Mouse (Mus musculus) G1E (cell line): ENCODE data around the gene Plcb4. TPM values are rescaled to one million over a fixed set of nuclear protein-coding genes. Genes with fewer than 3 reads are reported as not detected.

Experiments used
- ATAC-seq: 2 replicates; pipeline ENCODE4 v1.8.0; 2016; ENCODE audit warnings: mild to moderate bottlenecking; ENCODE audit not compliant: insufficient number of reproducible peaks, poor library complexity, low FRiP score, severe bottlenecking; ENCODE audit errors: extremely low read depth
- DNase-seq: peaks from one replicate; pipeline ENCODE4 v3.0.0; 2012; ENCODE audit warnings: low spot score
- H3K27me3 ChIP-seq: 2 replicates; pipeline ENCODE4 v1.6.1; 2012; ENCODE audit warnings: mild to moderate bottlenecking, low read length, inconsistent platforms; ENCODE audit not compliant: insufficient read depth
- H3K36me3 ChIP-seq: replicated peaks from 2 replicates; pipeline ENCODE3; 2012; ENCODE audit warnings: mild to moderate bottlenecking, inconsistent platforms
- H3K4me1 ChIP-seq: 2 replicates; pipeline ENCODE4 v1.6.1; 2012; ENCODE audit warnings: low read depth, low read length, inconsistent platforms, mixed read lengths; ENCODE audit not compliant: insufficient read depth
- H3K4me3 ChIP-seq: 2 replicates; pipeline ENCODE4 v1.5.1; 2012; ENCODE audit warnings: low read depth, mild to moderate bottlenecking, inconsistent platforms, low read length, moderate library complexity, mixed read lengths
- H3K9me3 ChIP-seq: replicated peaks from 2 replicates; pipeline ENCODE4 v1.6.1; 2012; ENCODE audit warnings: inconsistent platforms
- CTCF ChIP-seq: IDR thresholded peaks from 2 replicates; pipeline ENCODE4 v1.5.1; 2012; ENCODE audit warnings: low read depth, low read length, inconsistent platforms, mixed read lengths
- GATA1 ChIP-seq: IDR thresholded peaks from 2 replicates; pipeline ENCODE4 v1.6.1; 2012; ENCODE audit warnings: borderline replicate concordance, low read length, inconsistent platforms, mixed read lengths
- GATA2 ChIP-seq: IDR thresholded peaks from 2 replicates; pipeline ENCODE4 v1.6.1; 2012; ENCODE audit warnings: low read depth, low read length, inconsistent platforms, borderline replicate concordance
- POLR2AphosphoS5 ChIP-seq: IDR thresholded peaks from 2 replicates; pipeline ENCODE4 v1.6.1; 2012; ENCODE audit warnings: low read depth, low read length, inconsistent platforms; ENCODE audit not compliant: insufficient replicate concordance
- TAL1 ChIP-seq: conservative IDR thresholded peaks from 2 replicates; pipeline ENCODE4 v1.6.1; 2012; ENCODE audit warnings: low read depth, low read length, inconsistent platforms, mixed read lengths
- polyA plus RNA-seq: library from polyadenylated mRNA; stranded (reverse); fragments of >175 nt; gene quantifications from 2 replicates; pipeline ENCODE4 v1.2.3, GENCODE M21; 2012
- total RNA-seq, 2 experiments: library from RNA; stranded (forward) in 1 of 2; stranded (reverse) in 1 of 2; fragments of 200-1000 nt in 1 of 2; fragments of >200 nt in 1 of 2; fragmentation: Nextera tagmentation in 1 of 2; gene quantifications; 2 replicates each; pipeline ENCODE4 v1.2.3; 2014 to 2017

The Plcb4 gene
- total and polyA plus RNA-seq, 3 experiments, result 0.27 TPM; not detected in 2

- Histone ChIP-seq H3K4me3 (no peak overlapping the region), H3K27me3 (no peaks in the 10 kb centered on the region), H3K9me3 (peaks cover 42% of the 10 kb centered on the region), H3K36me3 (no peaks in the 10 kb centered on the region), H3K4me1 (no peaks in the 10 kb centered on the region)
- TF ChIP-seq GATA2 (no peak), POLR2AphosphoS5 (no peak), TAL1 (no peak), CTCF (no peak), GATA1 (no peak)
- no peak for DNase-seq
- no peak for ATAC-seq
Measured at GRCm38 (mm10) chr2:135663785-135664184, 5.0 kb downstream of the Plcb4 start.

DNA sequence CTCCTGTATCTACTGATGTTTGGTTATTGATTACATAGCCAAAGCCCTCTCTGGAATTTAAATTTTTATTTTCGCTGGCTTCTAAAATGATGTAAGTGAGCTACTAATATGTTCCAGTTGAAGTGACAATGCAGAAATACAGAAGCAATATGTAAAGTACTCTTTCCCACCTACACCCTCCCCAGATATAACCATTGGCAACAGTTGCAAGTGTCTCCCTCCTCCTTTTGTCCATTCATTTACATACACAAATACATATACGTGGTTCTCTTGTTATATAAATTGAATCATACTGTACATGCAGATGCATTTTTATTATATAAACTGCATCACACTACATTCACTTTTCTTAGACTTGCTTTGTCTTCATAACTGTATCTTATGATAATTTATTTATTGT lies 8.7 kb downstream of the Plcb4 start:
- TF ChIP-seq GATA1 (no peak), TAL1 (no peak), GATA2 (no peak), CTCF (no peak), POLR2AphosphoS5 (no peak)
- Histone ChIP-seq H3K4me1 (no peaks in the 10 kb centered on the region), H3K9me3 (peaks cover 53% of the 10 kb centered on the region), H3K27me3 (no peaks in the 10 kb centered on the region), H3K36me3 (no peaks in the 10 kb centered on the region), H3K4me3 (no peak overlapping the region)
- no peak for ATAC-seq
- DNase-seq, result no peak

GRCm38 (mm10) chr2:135672459-135673104 lies 13.8 kb downstream of the Plcb4 start:
- no peak overlapping the region for H3K4me3 ChIP-seq
- ATAC-seq (no peak), DNase-seq (no peak)
- H3K4me1 ChIP-seq, result no peaks in the 10 kb centered on the region
- peaks cover 52% of the 10 kb centered on the region for H3K9me3 ChIP-seq
- H3K36me3 ChIP-seq, result no peaks in the 10 kb centered on the region
- H3K27me3 ChIP-seq, result no peaks in the 10 kb centered on the region
- no peak for TF ChIP-seq TAL1
- TF ChIP-seq GATA1, result no peak
- no peak for TF ChIP-seq CTCF
- TF ChIP-seq POLR2AphosphoS5, result no peak
- no peak for TF ChIP-seq GATA2

- Histone ChIP-seq H3K9me3 (peaks cover 55% of the 10 kb centered on the region), H3K36me3 (no peaks in the 10 kb centered on the region), H3K4me3 (no peak overlapping the region), H3K27me3 (no peaks in the 10 kb centered on the region), H3K4me1 (no peaks in the 10 kb centered on the region)
- TF ChIP-seq CTCF (no peak), TAL1 (no peak)
- no peak for DNase-seq
- ATAC-seq, result no peak
Measured at GRCm38 (mm10) chr2:135673649-135674048, 14.8 kb downstream of the Plcb4 start.

DNA sequence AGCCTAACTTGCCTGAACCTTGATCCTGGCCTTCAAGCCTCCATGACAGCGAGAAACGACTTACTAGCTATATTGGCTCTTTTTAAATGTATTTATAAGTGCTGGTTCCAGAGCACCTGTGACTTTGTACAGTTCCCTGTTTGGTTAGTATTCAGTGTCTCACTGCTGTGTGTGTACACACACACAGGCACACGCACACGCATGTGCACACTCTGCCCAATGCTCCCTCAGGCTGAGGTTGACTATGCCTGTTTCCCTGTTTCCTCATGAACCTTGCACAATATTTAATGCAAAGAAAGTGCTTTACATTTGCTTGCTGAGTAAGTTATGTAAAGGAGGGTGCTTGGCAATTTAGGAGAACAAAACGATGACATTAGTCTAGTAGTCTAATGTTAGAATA lies 16.5 kb downstream of the Plcb4 start:
- H3K9me3 ChIP-seq, result peaks cover 59% of the 10 kb centered on the region
- H3K27me3 ChIP-seq, result no peaks in the 10 kb centered on the region
- H3K4me3 ChIP-seq, result no peak overlapping the region
- H3K4me1 ChIP-seq, result no peaks in the 10 kb centered on the region
- no peak for TF ChIP-seq GATA1
- no peak for TF ChIP-seq POLR2AphosphoS5
- no peak for TF ChIP-seq TAL1
- TF ChIP-seq GATA2, result no peak
- no peak for TF ChIP-seq CTCF
- H3K36me3 ChIP-seq, result no peaks in the 10 kb centered on the region
- ATAC-seq (no peak), DNase-seq (no peak)

DNA sequence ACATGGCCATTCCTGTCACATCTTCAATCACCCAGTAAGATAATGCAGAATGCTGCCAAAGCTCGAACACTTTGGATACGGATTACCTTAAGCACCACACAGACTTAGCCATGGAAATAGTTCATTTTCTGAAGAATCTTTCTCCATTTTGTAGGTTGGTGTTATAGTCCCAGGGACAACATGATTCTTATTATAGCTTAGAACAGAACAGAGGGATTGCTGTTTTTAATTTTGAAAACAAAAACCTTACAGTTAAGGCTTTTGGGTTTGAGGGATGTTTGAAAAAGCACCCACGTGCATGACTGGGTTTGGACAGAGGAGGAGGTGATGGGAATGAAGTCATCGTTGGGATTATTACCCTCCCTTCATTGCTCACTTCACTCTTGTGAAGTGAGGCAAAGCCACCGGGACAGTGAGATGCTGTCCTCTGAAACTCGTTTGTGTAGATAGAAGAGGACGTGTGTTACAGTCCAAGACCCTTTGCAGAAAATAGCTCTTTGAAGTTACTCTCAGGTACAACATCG lies 18.2 kb downstream of the Plcb4 start:
- Histone ChIP-seq H3K36me3 (no peaks in the 10 kb centered on the region), H3K27me3 (no peaks in the 10 kb centered on the region), H3K4me3 (no peak overlapping the region), H3K4me1 (no peaks in the 10 kb centered on the region), H3K9me3 (peaks cover 51% of the 10 kb centered on the region)
- DNase-seq (no peak), ATAC-seq (no peak)
- TF ChIP-seq GATA2 (no peak), POLR2AphosphoS5 (no peak), GATA1 (no peak), CTCF (no peak), TAL1 (no peak)
